Mouse (Mus musculus): ENCODE measurements around the gene Cdhr1. TPM values are rescaled to one million over a fixed set of nuclear protein-coding genes. Genes with fewer than 3 reads are reported as not detected.
A peak's percentile ranks its signal among the peaks of the same experiment; 100 is the strongest.

Gene Cdhr1
- total and polyA plus RNA-seq, 2 experiments = 0.02 TPM; not detected in 1

- Histone ChIP-seq H3K4me3 (ENCODE audit: insufficient read depth, low read depth, low read length) (no peak overlapping the region), H3K4me1 (ENCODE audit: control insufficient read depth, insufficient read depth, low read length) (peaks cover 5% of the 10 kb centered on the region), H3K27me3 (ENCODE audit: control insufficient read depth, insufficient read depth, low read length) (no peaks in the 10 kb centered on the region), H3K9ac (ENCODE audit: low read depth, low read length) (no peak overlapping the region), H3K36me3 (ENCODE audit: control insufficient read depth, insufficient read depth, low read length) (no peaks in the 10 kb centered on the region), H3K27ac (replicated peaks; ENCODE audit: insufficient read depth, low read depth, low read length) (no peak overlapping the region), H3K79me2 (ENCODE audit: control insufficient read depth, insufficient read depth, low read length) (no peaks in the 10 kb centered on the region)
- WGBS = 63% methylated on average over 11 of the region's 11 CpGs
- no peak for TF ChIP-seq POLR2A (IDR thresholded peaks at IDR 0.05; ENCODE audit: extremely low read depth, insufficient read depth, low read length)
- TF ChIP-seq CTCF (IDR thresholded peaks at IDR 0.05; ENCODE audit: low read depth, low read length) = no peak
- peak; percentile 31 for DNase-seq (ENCODE audit: extremely low read depth, low read depth, low spot score)
Observed at GRCm38 (mm10) chr14:37032481-37033104, 65.6 kb downstream of the Cdhr1 start.

GRCm38 (mm10) chr14:37028555-37028954, 69.6 kb downstream of the Cdhr1 start:
- Histone ChIP-seq H3K27ac (replicated peaks; ENCODE audit: insufficient read depth, low read depth, low read length) (no peak overlapping the region), H3K4me3 (ENCODE audit: insufficient read depth, low read depth, low read length) (no peak overlapping the region), H3K36me3 (ENCODE audit: control insufficient read depth, insufficient read depth, low read length) (no peaks in the 10 kb centered on the region), H3K79me2 (ENCODE audit: control insufficient read depth, insufficient read depth, low read length) (no peaks in the 10 kb centered on the region), H3K9ac (ENCODE audit: low read depth, low read length) (no peak overlapping the region), H3K27me3 (ENCODE audit: control insufficient read depth, insufficient read depth, low read length) (no peaks in the 10 kb centered on the region), H3K4me1 (ENCODE audit: control insufficient read depth, insufficient read depth, low read length) (peaks cover 6% of the 10 kb centered on the region)
- 35% methylated on average over 3 of the region's 3 CpGs for WGBS
- peak; percentile 77 for DNase-seq (ENCODE audit: extremely low read depth, low read depth, low spot score)
- TF ChIP-seq CTCF (IDR thresholded peaks at IDR 0.05; ENCODE audit: low read depth, low read length) (no peak), POLR2A (IDR thresholded peaks at IDR 0.05; ENCODE audit: extremely low read depth, insufficient read depth, low read length) (no peak)

GRCm38 (mm10) chr14:37027951-37028350, 70.2 kb downstream of the Cdhr1 start:
- Histone ChIP-seq H3K9ac (ENCODE audit: low read depth, low read length) (no peak overlapping the region), H3K79me2 (ENCODE audit: control insufficient read depth, insufficient read depth, low read length) (no peaks in the 10 kb centered on the region), H3K4me1 (ENCODE audit: control insufficient read depth, insufficient read depth, low read length) (peaks cover 6% of the 10 kb centered on the region), H3K27ac (replicated peaks; ENCODE audit: insufficient read depth, low read depth, low read length) (peak overlapping the region; percentile 33; the same call in 1 of the 2 replicates), H3K27me3 (ENCODE audit: control insufficient read depth, insufficient read depth, low read length) (no peaks in the 10 kb centered on the region), H3K36me3 (ENCODE audit: control insufficient read depth, insufficient read depth, low read length) (no peaks in the 10 kb centered on the region), H3K4me3 (ENCODE audit: insufficient read depth, low read depth, low read length) (no peak overlapping the region)
- no peak for TF ChIP-seq POLR2A (IDR thresholded peaks at IDR 0.05; ENCODE audit: extremely low read depth, insufficient read depth, low read length)
- no peak for TF ChIP-seq CTCF (IDR thresholded peaks at IDR 0.05; ENCODE audit: low read depth, low read length)
- peak; percentile 84 for DNase-seq (ENCODE audit: extremely low read depth, low read depth, low spot score)
- 26% methylated on average over 3 of the region's 3 CpGs for WGBS

Other genes with a start within 250 kb of the Cdhr1 start
- gene Ccser2, start 129.6 kb downstream of the Cdhr1 start, total RNA-seq (2014; rRNA removed) = 19.1 and 21.1 TPM in 2 replicates
- 6.3 and 7.4 TPM in 2 replicates for gene Ccser2, start 129.6 kb downstream of the Cdhr1 start, polyA plus RNA-seq (2012; rRNA removed)
- gene Rgr, start 49.4 kb downstream of the Cdhr1 start, total RNA-seq (2014; rRNA removed) = not detected in 2 replicates
- 0.01 TPM in 1 of 2 replicates, not detected in the other for gene Rgr, start 49.4 kb downstream of the Cdhr1 start, polyA plus RNA-seq (2012; rRNA removed)
- 11.2 and 15.2 TPM in 2 replicates for gene Lrit1, start 43.5 kb downstream of the Cdhr1 start, total RNA-seq (2014; rRNA removed)
- 5.3 and 5.8 TPM in 2 replicates for gene Lrit1, start 43.5 kb downstream of the Cdhr1 start, polyA plus RNA-seq (2012; rRNA removed)
- 5.2 and 8.1 TPM in 2 replicates for gene Lrit2, start 30.4 kb downstream of the Cdhr1 start, total RNA-seq (2014; rRNA removed)
- gene Lrit2, start 30.4 kb downstream of the Cdhr1 start, polyA plus RNA-seq (2012; rRNA removed) = 3.2 and 4.7 TPM in 2 replicates
- gene 2610528A11Rik, start 15.7 kb upstream of the Cdhr1 start, total RNA-seq (2014; rRNA removed) = 0.40 TPM in 1 of 2 replicates, not detected in the other
- gene 2610528A11Rik, start 15.7 kb upstream of the Cdhr1 start, polyA plus RNA-seq (2012; rRNA removed) = 0.29 TPM in 1 of 2 replicates, not detected in the other
- gene Ghitm, start 36.9 kb upstream of the Cdhr1 start, total RNA-seq (2014; rRNA removed) = 228 and 240 TPM in 2 replicates
- 161 and 173 TPM in 2 replicates for gene Ghitm, start 36.9 kb upstream of the Cdhr1 start, polyA plus RNA-seq (2012; rRNA removed)

All from liver, adult 2 months (tissue).